Mouse (Mus musculus) hindbrain, embryonic 16.5 days (tissue): ENCODE data around the gene Ndst2. TPM values are rescaled to one million over a fixed set of nuclear protein-coding genes. Genes with fewer than 3 reads are reported as not detected.
A peak's percentile ranks its signal among the peaks of the same experiment; 100 is the strongest.

Experiments used
- ATAC-seq: fragments of 200-750 bp; cut with Nextera tagmentation; 2 replicates; pipeline ENCODE4 v1.8.0; 2017; ENCODE audit warnings: moderate TSS enrichment, moderate library complexity
- H3K27ac ChIP-seq: fragments of 300-500 bp; sonication (generic); 2 replicates; pipeline ENCODE4 v1.5.1; 2014; ENCODE audit warnings: low read depth, mild to moderate bottlenecking, control low read depth, low read length, moderate library complexity
- H3K27me3 ChIP-seq: fragments of 300-500 bp; sonication (generic); replicated peaks from 2 replicates; pipeline ENCODE4 v1.6.1; 2014; ENCODE audit warnings: low read length; ENCODE audit not compliant: control insufficient read depth, insufficient read depth
- H3K36me3 ChIP-seq: fragments of 300-500 bp; sonication (generic); 2 replicates; pipeline ENCODE4 v1.6.1; 2014; ENCODE audit warnings: mild to moderate bottlenecking, low read length, moderate library complexity, mixed read lengths; ENCODE audit not compliant: control insufficient read depth, insufficient read depth
- H3K4me1 ChIP-seq: fragments of 300-500 bp; sonication (generic); 2 replicates; pipeline ENCODE4 v1.6.1; 2014; ENCODE audit warnings: low read depth, low read length; ENCODE audit not compliant: control insufficient read depth, insufficient read depth
- H3K4me2 ChIP-seq: fragments of 300-500 bp; sonication (generic); 2 replicates; pipeline ENCODE4 v1.6.1; 2014; ENCODE audit warnings: mild to moderate bottlenecking, low read length, control low read depth, moderate library complexity
- H3K4me3 ChIP-seq: fragments of 300-500 bp; sonication (generic); 2 replicates; pipeline ENCODE4 v1.5.1; 2014; ENCODE audit warnings: mild to moderate bottlenecking, low read length, control low read depth, moderate library complexity
- H3K9ac ChIP-seq: fragments of 300-500 bp; sonication (generic); 2 replicates; pipeline ENCODE4 v1.6.1; 2014; ENCODE audit warnings: low read depth, mild to moderate bottlenecking, control low read depth, low read length, moderate library complexity
- H3K9me3 ChIP-seq: fragments of 300-500 bp; sonication (generic); 2 replicates; pipeline ENCODE4 v1.6.1; 2014; ENCODE audit warnings: mild to moderate bottlenecking, low read length, moderate library complexity; ENCODE audit not compliant: control insufficient read depth
- WGBS: fragments of 180-500 bp; shearing (Covaris S2); extraction: QIAGEN DNeasy Blood & Tissue Kit; methylation state at CpG from one replicate; pipeline ENCODE4 v1.1.7; 2014; 5-methylcytosine and 5-hydroxymethylcytosine counted together
- microRNA-seq: library from miRNA; unstranded; fragments of <30 nt; microRNA quantifications from one replicate; pipeline ENCODE4, GENCODE M21; 2017
- polyA plus RNA-seq: library from polyadenylated mRNA; unstranded; fragments of >200 nt; fragmentation: Nextera tagmentation; extraction: Ambion mirVana; gene quantifications from 2 replicates; pipeline ENCODE4 v1.2.1, GENCODE M21; 2015

Gene Ndst2
- polyA plus RNA-seq, 1 experiment from 2014 or later, result 16.7 TPM

- Histone ChIP-seq H3K27ac (no peak overlapping the region), H3K9ac (no peak overlapping the region), H3K4me1 (no peaks in the 10 kb centered on the region), H3K36me3 (peaks cover 58% of the 10 kb centered on the region), H3K4me3 (no peak overlapping the region), H3K27me3 (no peaks in the 10 kb centered on the region), H3K9me3 (no peaks in the 10 kb centered on the region), H3K4me2 (no peak overlapping the region)
- WGBS, result 75% methylated on average over 3 of the region's 3 CpGs
- ATAC-seq, result no peak
Measured at GRCm38 (mm10) chr14:20682498-20682897, 51.9 kb downstream of the Ndst2 start.

DNA sequence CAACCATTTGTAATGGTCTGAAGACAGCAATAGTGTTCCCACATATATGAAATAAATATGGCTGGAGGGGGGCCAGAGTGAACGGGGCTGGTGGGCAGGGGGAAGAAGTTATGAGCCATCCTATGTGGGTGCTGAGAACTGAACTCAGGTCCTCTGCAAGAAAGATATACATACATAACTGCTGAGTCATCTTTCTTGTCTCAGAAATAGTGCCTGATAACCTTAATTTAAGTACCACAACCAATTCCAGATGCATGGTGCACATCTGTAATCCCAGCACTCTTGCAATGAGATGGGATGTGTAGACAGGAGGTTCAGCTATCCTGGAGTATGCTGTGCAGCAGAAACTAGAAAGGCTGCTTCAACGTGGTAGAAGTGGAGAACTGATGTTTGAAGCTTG lies 52.6 kb downstream of the Ndst2 start:
- Histone ChIP-seq H3K4me1 (no peaks in the 10 kb centered on the region), H3K4me2 (no peak overlapping the region), H3K27ac (no peak overlapping the region), H3K4me3 (no peak overlapping the region), H3K9me3 (no peaks in the 10 kb centered on the region), H3K27me3 (no peaks in the 10 kb centered on the region), H3K36me3 (peaks cover 56% of the 10 kb centered on the region), H3K9ac (no peak overlapping the region)
- ATAC-seq, result no peak
- WGBS, result 90% methylated on average over 2 of the region's 2 CpGs

- H3K36me3 ChIP-seq, result peaks cover 45% of the 10 kb centered on the region
- H3K4me2 ChIP-seq, result no peak overlapping the region
- WGBS, result 99% methylated on average over 4 of the region's 4 CpGs
- H3K4me1 ChIP-seq, result peaks cover 14% of the 10 kb centered on the region
- H3K9me3 ChIP-seq, result no peaks in the 10 kb centered on the region
- no peak for ATAC-seq
- no peak overlapping the region for H3K4me3 ChIP-seq
- H3K9ac ChIP-seq, result no peak overlapping the region
- no peak overlapping the region for H3K27ac ChIP-seq
- no peaks in the 10 kb centered on the region for H3K27me3 ChIP-seq
Measured at GRCm38 (mm10) chr14:20677906-20678305, 56.5 kb downstream of the Ndst2 start.

DNA sequence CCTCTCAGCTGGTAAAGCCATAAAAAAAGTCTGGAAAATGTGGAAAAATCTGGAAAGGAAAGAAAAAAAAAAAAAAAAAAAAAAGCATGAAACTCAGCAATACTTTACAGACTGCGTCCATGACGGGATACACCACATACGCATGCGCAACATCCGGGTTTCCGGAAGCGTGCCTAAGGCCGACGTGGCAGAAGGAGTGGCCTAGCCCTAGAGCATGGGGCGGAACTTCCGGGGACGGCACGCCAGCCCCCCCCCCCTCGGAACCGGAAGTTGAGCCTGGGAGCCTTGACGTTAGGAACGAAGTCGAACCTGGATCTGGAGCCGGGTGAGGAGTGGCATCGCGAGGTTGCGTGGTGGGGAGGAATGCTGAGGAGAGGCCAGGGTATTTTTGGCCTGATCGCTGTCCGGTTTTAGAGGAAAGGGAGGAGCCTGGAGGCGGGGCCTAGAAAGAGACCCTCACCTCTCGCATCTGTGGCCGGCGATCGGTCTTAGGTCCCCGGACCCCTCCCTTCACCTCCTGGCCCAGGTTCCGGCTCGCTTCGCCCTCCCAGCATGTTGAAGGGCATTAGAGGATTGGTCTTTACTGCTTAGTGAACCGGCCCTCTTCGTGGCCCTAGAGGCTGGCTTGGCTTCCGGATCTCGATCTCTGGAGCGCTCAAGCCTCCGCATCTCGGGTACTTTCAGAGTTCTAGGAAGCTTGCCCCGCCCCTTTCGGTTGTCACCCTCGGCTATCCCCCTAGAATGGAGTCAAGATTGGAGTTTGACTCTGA lies 60.1 kb downstream of the Ndst2 start, which contains the start of gene Sec24c:
Gene Sec24c, plus strand, starts transcription at position 245 of the 770 bp plus-strand sequence.
- peak within 1 kb of the TSS; percentile 72 for H3K9ac ChIP-seq
- 3% methylated on average over 43 of the region's 43 CpGs for WGBS
- H3K36me3 ChIP-seq, result peaks cover 19% of the 10 kb centered on the region
- H3K4me1 ChIP-seq, result peaks cover 14% of the 10 kb centered on the region
- H3K27me3 ChIP-seq, result peaks cover 5% of the 10 kb centered on the region; the same call in 1 of the 2 replicates
- H3K27ac ChIP-seq, result peak within 1 kb of the TSS; percentile 88
- ATAC-seq, result peak; percentile 97
- H3K9me3 ChIP-seq, result no peaks in the 10 kb centered on the region
- peak within 1 kb of the TSS; percentile 52 for H3K4me3 ChIP-seq
- H3K4me2 ChIP-seq, result peak within 1 kb of the TSS; percentile 91

- peaks cover 18% of the 10 kb centered on the region for H3K36me3 ChIP-seq
- H3K9me3 ChIP-seq, result no peaks in the 10 kb centered on the region
- peak overlapping the region; percentile 72 for H3K27ac ChIP-seq
- peak overlapping the region; percentile 52 for H3K4me3 ChIP-seq
- H3K9ac ChIP-seq, result peak overlapping the region; percentile 57
- peak overlapping the region; percentile 91 for H3K4me2 ChIP-seq
- H3K27me3 ChIP-seq, result peaks cover 7% of the 10 kb centered on the region; the same call in 1 of the 2 replicates
- WGBS, result 10% methylated on average over 13 of the region's 13 CpGs
- peak; percentile 76 for ATAC-seq
- H3K4me1 ChIP-seq, result peaks cover 14% of the 10 kb centered on the region
Measured at GRCm38 (mm10) chr14:20673735-20674063, 60.7 kb downstream of the Ndst2 start.

Small RNAs within 50 kb of the gene (microRNA-seq; reads per million reads assigned to microRNA genes)
- 1.9 reads per million for gene Mir6946

Other genes with a start within 250 kb of the Ndst2 start
- 0.30 and 0.41 TPM in 2 replicates for gene Mss51, start 237.7 kb downstream of the Ndst2 start, polyA plus RNA-seq
- gene Ppp3cb, start 188.0 kb downstream of the Ndst2 start, polyA plus RNA-seq, result 67.1 and 87.0 TPM in 2 replicates
- 8.7 and 10.6 TPM in 2 replicates for gene Usp54, start 93.5 kb downstream of the Ndst2 start, polyA plus RNA-seq
- 0.15 and 3.7 TPM in 2 replicates for gene Myoz1, start 78.0 kb downstream of the Ndst2 start, polyA plus RNA-seq
- 0.23 and 1.6 TPM in 2 replicates for gene Synpo2l, start 66.2 kb downstream of the Ndst2 start, polyA plus RNA-seq
- gene Sec24c, start 60.3 kb downstream of the Ndst2 start, polyA plus RNA-seq, result 80.6 and 103 TPM in 2 replicates
- gene Fut11, start 39.6 kb downstream of the Ndst2 start, polyA plus RNA-seq, result 29.1 and 30.1 TPM in 2 replicates
- 148 and 163 TPM in 2 replicates for gene Chchd1, start 31.6 kb downstream of the Ndst2 start, polyA plus RNA-seq
- gene Zswim8, start 27.0 kb downstream of the Ndst2 start, polyA plus RNA-seq, result 36.1 and 42.2 TPM in 2 replicates
- gene Camk2g, start 59.5 kb upstream of the Ndst2 start, polyA plus RNA-seq, result 214 and 241 TPM in 2 replicates
- gene Plau, start 102.1 kb upstream of the Ndst2 start, polyA plus RNA-seq, result 0.17 and 0.56 TPM in 2 replicates
- 14.8 and 20.6 TPM in 2 replicates for gene Vcl, start 194.8 kb upstream of the Ndst2 start, polyA plus RNA-seq